Comparison of ENCODE assay signal across 14 mouse cellular contexts in the genomic region with DNA sequence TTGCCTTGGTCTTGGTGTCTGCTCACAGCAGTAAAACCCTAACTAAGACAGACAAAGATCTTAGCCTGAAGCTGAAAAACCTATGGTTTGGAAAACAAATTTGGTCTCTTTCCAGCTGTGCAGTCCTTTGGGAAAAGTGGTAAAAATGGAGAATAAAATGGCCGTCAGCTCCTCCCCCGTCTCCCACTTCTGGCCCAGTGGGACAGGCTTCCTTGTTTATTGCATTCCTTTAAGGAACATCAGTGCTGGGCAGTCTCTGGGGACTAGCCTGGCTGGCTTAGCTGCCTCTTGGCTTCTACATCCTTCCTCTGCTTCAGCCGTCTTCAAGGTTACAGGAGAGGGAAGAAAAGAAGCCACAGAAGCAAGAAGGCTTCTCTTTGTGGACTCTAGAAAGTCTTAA. TPM values are rescaled to one million over a fixed set of nuclear protein-coding genes. Genes with fewer than 3 reads are reported as not detected.
DNase-seq lines count a peak whose midpoint lies in the region; ATAC-seq lines count a peak whose summit lies in the region.
"Had no signal": no experiment of that assay in that cellular context is flagged by ENCODE, and none has a peak within 500 bp of the region (broad histone marks: within the 10 kb centered on the region; RNA-seq: fewer than 3 reads in every experiment).

No protein-coding gene starts in this region.

- H3K27me3 ChIP-seq in liver, embryonic 12.5 days (replicated peaks): no peaks in the 10 kb centered on the region; the same call in 1 of the 2 replicates
- H3K27me3 ChIP-seq: liver, embryonic 15.5 days; neural tube, embryonic 12.5 days had no signal

- no peak for ATAC-seq in liver, embryonic 12.5 days

- no peak overlapping the region for H3K4me3 ChIP-seq in liver, embryonic 12.5 days
- H3K4me3 ChIP-seq: erythroblast, embryonic 14.5 days; hindbrain, embryonic 10.5 days; liver, embryonic 15.5 days; midbrain, embryonic 10.5 days; neural tube, embryonic 12.5 days had no signal

- H3K4me1 ChIP-seq in liver, embryonic 12.5 days: no peaks in the 10 kb centered on the region
- H3K4me1 ChIP-seq: liver, embryonic 15.5 days; neural tube, embryonic 12.5 days had no signal

- H3K27ac ChIP-seq in liver, embryonic 12.5 days: no peak overlapping the region
- H3K27ac ChIP-seq: hindbrain, embryonic 10.5 days; liver, embryonic 15.5 days; midbrain, embryonic 10.5 days; neural tube, embryonic 12.5 days had no signal

- WGBS in liver, embryonic 12.5 days (ENCODE audit: insufficient replicate concordance): 69% methylated on average over 3 of the region's 3 CpGs

- H3K4me2 ChIP-seq in liver, embryonic 12.5 days: no peak overlapping the region
- H3K4me2 ChIP-seq: liver, embryonic 15.5 days; neural tube, embryonic 12.5 days had no signal

- H3K9ac ChIP-seq in liver, embryonic 12.5 days: no peak overlapping the region
- H3K9ac ChIP-seq: liver, embryonic 15.5 days; neural tube, embryonic 12.5 days had no signal

- H3K36me3 ChIP-seq in liver, embryonic 12.5 days: no peaks in the 10 kb centered on the region
- H3K36me3 ChIP-seq: hindbrain, embryonic 10.5 days; liver, embryonic 15.5 days; midbrain, embryonic 10.5 days; neural tube, embryonic 12.5 days had no signal

- DNase-seq in gastrocnemius, adult 18-20 months (ENCODE audit: low spot score): peak; percentile 68
- no peak for DNase-seq in gastrocnemius, postnatal 4 days (ENCODE audit: low spot score in 2 of 2)
- peak; percentile 28 for DNase-seq in ovary, adult 18-20 months (ENCODE audit: low spot score)
- no peak for DNase-seq in ovary, postnatal 10 days (ENCODE audit: low spot score)
- peak; percentile 46 to 68 for DNase-seq in kidney, postnatal 25 days
- DNase-seq in embryo, embryonic 9.5 days (ENCODE audit: extremely low spot score): no peak
- DNase-seq in cerebellum, postnatal 36 days: no peak

- H3K9me3 ChIP-seq in liver, embryonic 12.5 days (replicated peaks): no peaks in the 10 kb centered on the region
- H3K9me3 ChIP-seq: hindbrain, embryonic 10.5 days; liver, embryonic 15.5 days; midbrain, embryonic 10.5 days; neural tube, embryonic 12.5 days had no signal

RNA-seq across cellular contexts. Expression of gene Shisa4, which starts 23.1 kb away (rescaled TPM):
- 100 to 1,000 TPM; 161 to 171 TPM for total RNA-seq in gastrocnemius, adult 18-20 months (2021)
- total RNA-seq in gastrocnemius, postnatal 4 days (2021): 100 to 1,000 TPM; 121 to 136 TPM
- 5.4 and 5.5 TPM in 2 replicates for polyA plus RNA-seq in liver, embryonic 12.5 days (2016; fragmentation: Nextera tagmentation; extraction: Ambion mirVana)
- polyA plus RNA-seq: erythroblast, embryonic 14.5 days had no signal

RNA-seq across cellular contexts. Expression of gene Lmod1, which starts 27.3 kb away (rescaled TPM):
- 10 to 100 TPM in 1 of 2 experiments, 1 to 10 TPM in 1; 6.0 to 10.8 TPM for total RNA-seq in gastrocnemius, adult 18-20 months (2021)
- total RNA-seq in gastrocnemius, postnatal 4 days (2021): 1 to 10 TPM; 3.1 to 4.1 TPM
- polyA plus RNA-seq in liver, embryonic 12.5 days (2016; fragmentation: Nextera tagmentation; extraction: Ambion mirVana): 0.11 and 0.12 TPM in 2 replicates
- total RNA-seq: common myeloid progenitor, adult 5-6 weeks had no signal
- polyA plus RNA-seq: erythroblast, embryonic 14.5 days had no signal

RNA-seq across cellular contexts. Expression of gene Timm17a, which starts 38.4 kb away (rescaled TPM):
- 100 to 1,000 TPM; 279 to 302 TPM for total RNA-seq in gastrocnemius, adult 18-20 months (2021)
- total RNA-seq in gastrocnemius, postnatal 4 days (2021): 100 to 1,000 TPM; 163 to 168 TPM
- polyA plus RNA-seq in liver, embryonic 12.5 days (2016; fragmentation: Nextera tagmentation; extraction: Ambion mirVana): 204 and 208 TPM in 2 replicates

Comparison
In these comparisons a context has a peak if more than half of its experiments do, and no peak if none do; other contexts are left out.
1. DNase-seq: peak in gastrocnemius, adult 18-20 months (single experiment), ovary, adult 18-20 months (single experiment) and kidney, postnatal 25 days (2 of 2); none in gastrocnemius, postnatal 4 days (0 of 2), ovary, postnatal 10 days (single experiment), embryo, embryonic 9.5 days (single experiment) and cerebellum, postnatal 36 days (0 of 2).